Mouse (Mus musculus) lung, embryonic 14.5 days (tissue): Measurements from ENCODE around the gene Jak3. TPM values are rescaled to one million over a fixed set of nuclear protein-coding genes. Genes with fewer than 3 reads are reported as not detected.
A peak's percentile ranks its signal among the peaks of the same experiment; 100 is the strongest.
"Not testable (repeated sequence)": the region's sequence is repeated elsewhere in the genome, so short reads cannot be mapped to it uniquely, and the experiment has no call there.

Experiments
- ATAC-seq: fragments of 200-750 bp; cut with Nextera tagmentation; 2 replicates; pipeline ENCODE4 v1.8.0; 2017; ENCODE audit warnings: mild to moderate bottlenecking, moderate TSS enrichment, moderate library complexity; ENCODE audit not compliant: insufficient read depth
- DNase-seq: peaks from one replicate; pipeline ENCODE4 v3.0.0-alpha.2; 2015
- H3K27ac ChIP-seq: fragments of 300-500 bp; sonication (generic); 2 replicates; pipeline ENCODE4 v1.5.1; 2014; ENCODE audit warnings: low read depth, mild to moderate bottlenecking, moderate library complexity
- H3K27me3 ChIP-seq: fragments of 300-500 bp; sonication (generic); 2 replicates; pipeline ENCODE4 v1.6.1; 2014; ENCODE audit warnings: low read length, control low read depth; ENCODE audit not compliant: insufficient read depth
- H3K36me3 ChIP-seq: fragments of 300-500 bp; sonication (generic); 2 replicates; pipeline ENCODE4 v1.6.1; 2014; ENCODE audit warnings: control low read depth; ENCODE audit not compliant: insufficient read depth
- H3K4me1 ChIP-seq: fragments of 300-500 bp; sonication (generic); 2 replicates; pipeline ENCODE4 v1.6.1; 2014; ENCODE audit warnings: antibody characterized with exemption, control low read depth; ENCODE audit not compliant: insufficient read depth
- H3K4me2 ChIP-seq: fragments of 300-500 bp; sonication (generic); 2 replicates; pipeline ENCODE4 v1.6.1; 2014; ENCODE audit warnings: mild to moderate bottlenecking
- H3K4me3 ChIP-seq: fragments of 300-500 bp; sonication (generic); 2 replicates; pipeline ENCODE4 v1.5.1; 2014; ENCODE audit warnings: low read depth, low read length
- H3K9ac ChIP-seq: fragments of 300-500 bp; sonication (generic); 2 replicates; pipeline ENCODE4 v1.6.1; 2014
- H3K9me3 ChIP-seq: fragments of 300-500 bp; sonication (generic); 2 replicates; pipeline ENCODE4 v1.6.1; 2016; ENCODE audit warnings: low read depth, low read length, control low read depth
- CTCF ChIP-seq: IDR thresholded peaks from 2 replicates; pipeline ENCODE4 v1.5.1; 2016; ENCODE audit warnings: antibody characterized with exemption, low read depth
- WGBS: fragments of 180-500 bp; shearing (Covaris S2); extraction: QIAGEN DNeasy Blood & Tissue Kit; methylation state at CpG from one replicate; pipeline ENCODE4 v1.1.7; 2014; 5-methylcytosine and 5-hydroxymethylcytosine counted together
- polyA plus RNA-seq: library from polyadenylated mRNA; unstranded; fragments of >200 nt; fragmentation: Nextera tagmentation; extraction: Ambion mirVana; gene quantifications from 2 replicates; pipeline ENCODE4 v1.2.1, GENCODE M21; 2014

Jak3 gene
- polyA plus RNA-seq, 1 experiment from 2014 or later = 7.8 TPM

- Histone ChIP-seq H3K4me2 (no peak overlapping the region), H3K9ac (no peak overlapping the region), H3K27ac (no peak overlapping the region), H3K4me1 (no peaks in the 10 kb centered on the region), H3K27me3 (peaks cover 22% of the 10 kb centered on the region), H3K36me3 (no peaks in the 10 kb centered on the region), H3K9me3 (no peaks in the 10 kb centered on the region), H3K4me3 (no peak overlapping the region)
- no peak for DNase-seq
- ATAC-seq = no peak
- no peak for TF ChIP-seq CTCF
- WGBS = 56% methylated on average over 14 of the region's 14 CpGs
Observed at GRCm38 (mm10) chr8:71723047-71723551, 47.0 kb downstream of the Jak3 start.

- no peak overlapping the region for H3K9ac ChIP-seq
- H3K27me3 ChIP-seq = peaks cover 26% of the 10 kb centered on the region
- H3K4me3 ChIP-seq = no peak overlapping the region
- H3K36me3 ChIP-seq = no peaks in the 10 kb centered on the region
- no peaks in the 10 kb centered on the region for H3K9me3 ChIP-seq
- no peak for DNase-seq
- H3K27ac ChIP-seq = no peak overlapping the region
- ATAC-seq = no peak
- H3K4me1 ChIP-seq = 0 out of 2 replicates have a peak, but pooled peaks cover 5% of the 10 kb centered on the region
- TF ChIP-seq CTCF = no peak
- WGBS = 46% methylated on average over 4 of the region's 4 CpGs
- H3K4me2 ChIP-seq = no peak overlapping the region
Observed at GRCm38 (mm10) chr8:71724389-71724788, 48.3 kb downstream of the Jak3 start.

- no peaks in the 10 kb centered on the region for H3K9me3 ChIP-seq
- ATAC-seq (peak; percentile 82), DNase-seq (peak; percentile 84)
- no peak within 1 kb of the TSS for H3K27ac ChIP-seq
- H3K9ac ChIP-seq = peak within 1 kb of the TSS; percentile 46
- H3K27me3 ChIP-seq = peaks cover 26% of the 10 kb centered on the region
- 0 out of 2 replicates have a peak, but pooled peaks cover 5% of the 10 kb centered on the region for H3K4me1 ChIP-seq
- H3K4me3 ChIP-seq = peak within 1 kb of the TSS; percentile 51
- H3K36me3 ChIP-seq = no peaks in the 10 kb centered on the region
- under 1% methylated on average over 53 of the region's 54 CpGs for WGBS
- H3K4me2 ChIP-seq = peak within 1 kb of the TSS; percentile 72
- no peak for TF ChIP-seq CTCF
Observed at GRCm38 (mm10) chr8:71725122-71725924, 49.2 kb downstream of the Jak3 start, which contains the start of gene Fcho1. TSS of gene Fcho1 (minus strand) at chr8:71725716.

GRCm38 (mm10) chr8:71728240-71728785 is 52.2 kb downstream of the Jak3 start:
- no peak for TF ChIP-seq CTCF
- Histone ChIP-seq H3K9ac (no peak overlapping the region), H3K4me2 (peak overlapping the region; percentile 58), H3K4me3 (peak overlapping the region; percentile 14; the same call in 1 of the 2 replicates), H3K27me3 (peaks cover 26% of the 10 kb centered on the region), H3K36me3 (no peaks in the 10 kb centered on the region), H3K27ac (no peak overlapping the region), H3K4me1 (0 out of 2 replicates have a peak, but pooled peaks cover 5% of the 10 kb centered on the region), H3K9me3 (no peaks in the 10 kb centered on the region)
- 7% methylated on average over 20 of the region's 21 CpGs for WGBS
- peak; percentile 47 for DNase-seq
- ATAC-seq = peak; percentile 45; the same call in 1 of the 2 replicates

GRCm38 (mm10) chr8:71728826-71729620 is 52.9 kb downstream of the Jak3 start:
- DNase-seq = no peak
- no peak overlapping the region for H3K9ac ChIP-seq

GRCm38 (mm10) chr8:71731652-71732230 is 55.6 kb downstream of the Jak3 start:
- Histone ChIP-seq H3K4me3 (no peak overlapping the region), H3K9me3 (no peaks in the 10 kb centered on the region), H3K4me2 (no peak overlapping the region), H3K36me3 (no peaks in the 10 kb centered on the region), H3K27me3 (peaks cover 4% of the 10 kb centered on the region), H3K27ac (no peak overlapping the region), H3K9ac (no peak overlapping the region), H3K4me1 (0 out of 2 replicates have a peak, but pooled peaks cover 5% of the 10 kb centered on the region)
- ATAC-seq (no peak), DNase-seq (peak; percentile 37)
- peak; percentile 60 for TF ChIP-seq CTCF
- 49% methylated on average over 3 of the region's 3 CpGs for WGBS

More at GRCm38 (mm10) chr8:71728826-71729620, 52.9 kb downstream of the Jak3 start:
- Histone ChIP-seq H3K4me2 (peak overlapping the region; percentile 58), H3K9me3 (no peaks in the 10 kb centered on the region), H3K27me3 (peaks cover 26% of the 10 kb centered on the region), H3K27ac (no peak overlapping the region), H3K36me3 (no peaks in the 10 kb centered on the region), H3K4me3 (peak overlapping the region; percentile 14; the same call in 1 of the 2 replicates), H3K4me1 (0 out of 2 replicates have a peak, but pooled peaks cover 5% of the 10 kb centered on the region)
- TF ChIP-seq CTCF = no peak
- 0 out of 2 replicates have a peak, but pooled peaks have one; percentile 26 for ATAC-seq
- 3% methylated on average over 14 of the region's 16 CpGs for WGBS

GRCm38 (mm10) chr8:71738316-71738715 is 62.2 kb downstream of the Jak3 start:
- not testable (repeated sequence) for H3K4me2 ChIP-seq, H3K27ac ChIP-seq, H3K27me3 ChIP-seq, H3K9ac ChIP-seq, ATAC-seq, H3K9me3 ChIP-seq, DNase-seq, H3K4me1 ChIP-seq, H3K36me3 ChIP-seq, H3K4me3 ChIP-seq
